Mouse (Mus musculus): ENCODE measurements at regions not wholly inside any gene's neighbourhood (a gene's known extent, or its start where the extent isn't known, plus 50 kb on each side); places are given as distances from the start of the nearest gene placed in this dataset.

DNA sequence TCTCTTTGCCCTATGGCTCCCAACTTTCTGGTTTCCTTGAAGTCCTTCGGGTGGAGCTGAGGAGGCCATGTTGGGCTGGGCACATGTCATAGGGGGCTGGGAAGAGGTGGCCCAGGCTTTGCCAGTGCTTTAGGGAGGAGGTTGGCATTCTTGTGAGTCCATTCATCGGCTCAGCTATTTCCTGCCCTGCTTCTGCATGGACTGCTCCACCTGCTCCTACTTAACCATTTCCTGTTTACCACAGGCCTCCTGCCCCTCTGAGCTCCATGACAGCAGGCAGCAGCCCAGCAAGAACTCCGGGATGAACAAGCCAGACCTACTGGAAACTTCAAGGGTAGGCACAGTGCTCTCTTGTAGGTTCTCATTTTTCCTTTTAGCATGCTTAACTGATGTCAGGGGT is 80.3 kb downstream of the Zfp36l1 start:
- H3K4me3 ChIP-seq (ENCODE audit: control insufficient read depth in 1 of 2, insufficient read depth in 1 of 2, low read depth in 2 of 2, low read length in 2 of 2) = no peak overlapping the region
- TF ChIP-seq MAX (IDR thresholded peaks at IDR 0.05; ENCODE audit: low read length) (no peak), CTCF (IDR thresholded peaks at IDR 0.05 in 2 of 3, conservative IDR thresholded peaks at IDR 0.05 in 1 of 3; ENCODE audit: control insufficient read depth in 1 of 3, insufficient read depth in 1 of 3, low read depth in 2 of 3, low read length in 3 of 3, poor library complexity in 1 of 3, severe bottlenecking in 1 of 3) (no peak), UBTF (IDR thresholded peaks at IDR 0.05; ENCODE audit: borderline replicate concordance, insufficient read depth, low read depth, low read length) (no peak), TAL1 (IDR thresholded peaks at IDR 0.05; ENCODE audit: low read length) (no peak), MXI1 (IDR thresholded peaks at IDR 0.05; ENCODE audit: low read depth, low read length) (no peak), MEF2A (IDR thresholded peaks at IDR 0.05; ENCODE audit: extremely low read depth, insufficient replicate concordance, low read depth, low read length, poor library complexity, severe bottlenecking) (no peak), EP300 (IDR thresholded peaks at IDR 0.05; ENCODE audit: low read depth in 1 of 2, low read length in 2 of 2) (no peak), SIN3A (IDR thresholded peaks at IDR 0.05; ENCODE audit: low read length) (no peak), POLR2AphosphoS2 (IDR thresholded peaks at IDR 0.05; ENCODE audit: low read length) (no peak), NRF1 (IDR thresholded peaks at IDR 0.05; ENCODE audit: insufficient read depth, low read depth, low read length, poor library complexity, severe bottlenecking) (no peak), USF1 (IDR thresholded peaks at IDR 0.05; ENCODE audit: low read depth, low read length) (no peak), RCOR1 (IDR thresholded peaks at IDR 0.05; ENCODE audit: low read depth, low read length) (no peak), ZC3H11A (IDR thresholded peaks at IDR 0.05; ENCODE audit: low read depth, low read length) (no peak), MAFK (IDR thresholded peaks at IDR 0.05; ENCODE audit: borderline replicate concordance, low read depth, low read length) (no peak)
- DNase-seq (ENCODE audit: low read depth, low spot score) = no peak
- 0 out of 4 replicates have a peak, but pooled peaks cover 0 to under 1% of the 10 kb centered on the region in 2 experiments for H3K27me3 ChIP-seq (ENCODE audit: control insufficient read depth in 1 of 2, insufficient read depth in 2 of 2, low read length in 2 of 2)
- H3K9ac ChIP-seq (ENCODE audit: control insufficient read depth, low read depth, low read length, poor library complexity, severe bottlenecking) = no peak overlapping the region
- no peaks in the 10 kb centered on the region for H3K79me2 ChIP-seq (ENCODE audit: control insufficient read depth, insufficient read depth, low read length, poor library complexity)
- H3K36me3 ChIP-seq (ENCODE audit: control insufficient read depth in 1 of 2, insufficient read depth in 2 of 2, low read length in 2 of 2) = peaks cover 0 to 17% of the 10 kb centered on the region in 2 experiments; a peak in 2 of 4 replicates
- no peaks in the 10 kb centered on the region for H3K9me3 ChIP-seq (replicated peaks; ENCODE audit: insufficient read depth, low read length)
- H3K27ac ChIP-seq (ENCODE audit: control insufficient read depth, low read depth, low read length) = no peak overlapping the region
- H3K4me1 ChIP-seq (ENCODE audit: control insufficient read depth in 1 of 2, insufficient read depth in 2 of 2, low read length in 2 of 2) = peaks cover 12 to 19% of the 10 kb centered on the region in 2 experiments

DNA sequence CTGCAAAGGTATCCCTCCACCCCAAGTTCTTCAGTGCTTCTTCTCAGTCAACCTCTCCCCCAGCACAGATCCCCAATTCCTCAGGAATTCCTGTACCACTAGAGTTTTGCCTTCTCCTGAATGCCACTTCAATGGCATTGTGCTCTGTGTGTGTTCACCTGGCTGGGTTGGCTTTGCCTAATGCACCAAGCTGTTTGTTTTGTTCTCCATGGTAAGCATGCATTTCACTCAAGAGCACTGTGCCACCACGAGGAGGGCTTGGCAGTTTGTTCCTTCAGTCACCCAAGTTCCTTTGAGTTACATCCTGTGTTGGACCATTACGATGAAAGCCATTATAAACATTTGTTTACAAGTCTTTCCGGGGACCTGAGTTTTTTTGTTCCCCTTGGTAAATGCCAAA is 84.5 kb downstream of the Zfp36l1 start:
- no peaks in the 10 kb centered on the region for H3K36me3 ChIP-seq (ENCODE audit: control insufficient read depth in 1 of 2, insufficient read depth in 2 of 2, low read length in 2 of 2)
- no peak overlapping the region for H3K9ac ChIP-seq (ENCODE audit: control insufficient read depth, low read depth, low read length, poor library complexity, severe bottlenecking)
- no peaks in the 10 kb centered on the region for H3K4me1 ChIP-seq (ENCODE audit: control insufficient read depth in 1 of 2, insufficient read depth in 2 of 2, low read length in 2 of 2)
- peaks cover 2 to 5% of the 10 kb centered on the region in 2 experiments; a peak in 2 of 4 replicates for H3K27me3 ChIP-seq (ENCODE audit: control insufficient read depth in 1 of 2, insufficient read depth in 2 of 2, low read length in 2 of 2)
- H3K4me3 ChIP-seq (ENCODE audit: control insufficient read depth in 1 of 2, insufficient read depth in 1 of 2, low read depth in 2 of 2, low read length in 2 of 2) = no peak overlapping the region
- no peak for DNase-seq (ENCODE audit: low read depth, low spot score)
- no peak overlapping the region for H3K27ac ChIP-seq (ENCODE audit: control insufficient read depth, low read depth, low read length)
- no peaks in the 10 kb centered on the region for H3K9me3 ChIP-seq (replicated peaks; ENCODE audit: insufficient read depth, low read length)
- no peak for TF ChIP-seq UBTF (IDR thresholded peaks at IDR 0.05; ENCODE audit: borderline replicate concordance, insufficient read depth, low read depth, low read length)
- TF ChIP-seq CTCF (IDR thresholded peaks at IDR 0.05 in 2 of 3, conservative IDR thresholded peaks at IDR 0.05 in 1 of 3; ENCODE audit: control insufficient read depth in 1 of 3, insufficient read depth in 1 of 3, low read depth in 2 of 3, low read length in 3 of 3, poor library complexity in 1 of 3, severe bottlenecking in 1 of 3) = no peak
- no peak for TF ChIP-seq USF2 (IDR thresholded peaks at IDR 0.05; ENCODE audit: borderline replicate concordance in 1 of 2, insufficient read depth in 1 of 2, low read depth in 1 of 2, low read length in 2 of 2)
- TF ChIP-seq MAZ (IDR thresholded peaks at IDR 0.05; ENCODE audit: low read depth, low read length) = no peak
- TF ChIP-seq SIN3A (IDR thresholded peaks at IDR 0.05; ENCODE audit: low read length) = no peak
- no peak for TF ChIP-seq HCFC1 (IDR thresholded peaks at IDR 0.05; ENCODE audit: low read depth, low read length)
- no peak for TF ChIP-seq MYC (IDR thresholded peaks at IDR 0.05; ENCODE audit: low read depth, low read length)
- TF ChIP-seq KAT2A (conservative IDR thresholded peaks at IDR 0.05; ENCODE audit: low read depth, low read length) = no peak
- no peak for TF ChIP-seq GATA1 (IDR thresholded peaks at IDR 0.05; ENCODE audit: low read depth, low read length)
- TF ChIP-seq NRF1 (IDR thresholded peaks at IDR 0.05; ENCODE audit: insufficient read depth, low read depth, low read length, poor library complexity, severe bottlenecking) = no peak
- no peak for TF ChIP-seq JUND (IDR thresholded peaks at IDR 0.05; ENCODE audit: low read depth, low read length)
- TF ChIP-seq GABPA (IDR thresholded peaks at IDR 0.05; ENCODE audit: low read depth, low read length) = no peak
- TF ChIP-seq POLR2AphosphoS2 (IDR thresholded peaks at IDR 0.05; ENCODE audit: low read length) = no peak
- TF ChIP-seq ZC3H11A (IDR thresholded peaks at IDR 0.05; ENCODE audit: low read depth, low read length) = no peak
- no peak for TF ChIP-seq MXI1 (IDR thresholded peaks at IDR 0.05; ENCODE audit: low read depth, low read length)
- no peak for TF ChIP-seq MAX (IDR thresholded peaks at IDR 0.05; ENCODE audit: low read length)
- TF ChIP-seq MAFK (IDR thresholded peaks at IDR 0.05; ENCODE audit: borderline replicate concordance, low read depth, low read length) = no peak
- TF ChIP-seq TCF12 (IDR thresholded peaks at IDR 0.05; ENCODE audit: low read depth, low read length) = no peak
- no peaks in the 10 kb centered on the region for H3K79me2 ChIP-seq (ENCODE audit: control insufficient read depth, insufficient read depth, low read length, poor library complexity)
